Mouse (Mus musculus): ENCODE data around the gene Chd9. TPM values are rescaled to one million over a fixed set of nuclear protein-coding genes. Genes with fewer than 3 reads are reported as not detected.

Gene Chd9
- polyA plus RNA-seq, 1 experiment from 2014 or later, result 52.0 TPM

GRCm38 (mm10) chr8:91089601-91090000 lies 261.4 kb downstream of the Chd9 start:
- Histone ChIP-seq H3K36me3 (ENCODE audit: control insufficient read depth, insufficient read depth, low read length) (no peaks in the 10 kb centered on the region), H3K4me2 (ENCODE audit: low read depth, low read length, severe bottlenecking) (no peak overlapping the region)

GRCm38 (mm10) chr8:91094135-91094534 lies 266.0 kb downstream of the Chd9 start:
- H3K4me1 ChIP-seq (replicated peaks; ENCODE audit: control insufficient read depth, insufficient read depth, low read length), result no peaks in the 10 kb centered on the region
- no peaks in the 10 kb centered on the region for H3K36me3 ChIP-seq (ENCODE audit: control insufficient read depth, insufficient read depth, low read length)
- H3K27ac ChIP-seq (ENCODE audit: low read depth, low read length), result no peak overlapping the region
- H3K4me2 ChIP-seq (ENCODE audit: low read depth, low read length, severe bottlenecking), result no peak overlapping the region
- no peaks in the 10 kb centered on the region for H3K9me3 ChIP-seq (ENCODE audit: control insufficient read depth, low read length)
- H3K9ac ChIP-seq (ENCODE audit: low read length), result no peak overlapping the region
- no peak overlapping the region for H3K4me3 ChIP-seq (ENCODE audit: low read depth, low read length)
- H3K27me3 ChIP-seq (ENCODE audit: control insufficient read depth, insufficient read depth, low read length), result no peaks in the 10 kb centered on the region
- ATAC-seq (replicated peaks; ENCODE audit: low FRiP score) (no peak), DNase-seq (ENCODE audit: low spot score) (no peak)
- WGBS, result 95% methylated on average over 5 of the region's 5 CpGs

More at GRCm38 (mm10) chr8:91089601-91090000, 261.4 kb downstream of the Chd9 start:
- Histone ChIP-seq H3K4me1 (replicated peaks; ENCODE audit: control insufficient read depth, insufficient read depth, low read length) (no peaks in the 10 kb centered on the region), H3K9ac (ENCODE audit: low read length) (no peak overlapping the region), H3K27me3 (ENCODE audit: control insufficient read depth, insufficient read depth, low read length) (no peaks in the 10 kb centered on the region), H3K4me3 (ENCODE audit: low read depth, low read length) (no peak overlapping the region), H3K9me3 (ENCODE audit: control insufficient read depth, low read length) (no peaks in the 10 kb centered on the region), H3K27ac (ENCODE audit: low read depth, low read length) (no peak overlapping the region)
- no peak for DNase-seq (ENCODE audit: low spot score)
- 91% methylated on average over 2 of the region's 2 CpGs for WGBS
- ATAC-seq (replicated peaks; ENCODE audit: low FRiP score), result no peak

GRCm38 (mm10) chr8:91098106-91098505 lies 270.0 kb downstream of the Chd9 start:
- H3K27me3 ChIP-seq (ENCODE audit: control insufficient read depth, insufficient read depth, low read length), result no peaks in the 10 kb centered on the region
- no peak overlapping the region for H3K4me3 ChIP-seq (ENCODE audit: low read depth, low read length)
- no peak overlapping the region for H3K4me2 ChIP-seq (ENCODE audit: low read depth, low read length, severe bottlenecking)
- no peaks in the 10 kb centered on the region for H3K9me3 ChIP-seq (ENCODE audit: control insufficient read depth, low read length)
- no peak overlapping the region for H3K9ac ChIP-seq (ENCODE audit: low read length)
- DNase-seq (ENCODE audit: low spot score) (no peak), ATAC-seq (replicated peaks; ENCODE audit: low FRiP score) (no peak)
- H3K4me1 ChIP-seq (replicated peaks; ENCODE audit: control insufficient read depth, insufficient read depth, low read length), result no peaks in the 10 kb centered on the region
- WGBS, result 91% methylated on average over 6 of the region's 6 CpGs
- H3K36me3 ChIP-seq (ENCODE audit: control insufficient read depth, insufficient read depth, low read length), result no peaks in the 10 kb centered on the region
- H3K27ac ChIP-seq (ENCODE audit: low read depth, low read length), result no peak overlapping the region

Small RNA genes within 50 kb of the gene (microRNA-seq; reads per million reads assigned to microRNA genes)
- gene Gm44382 (ENCODE audit: insufficient number of aligned reads), result not detected

Other genes with a start within 250 kb of the Chd9 start
- gene Gm19935, start 11.0 kb upstream of the Chd9 start, polyA plus RNA-seq (2014; fragmentation: Nextera tagmentation; extraction: Ambion mirVana), result not detected in 2 replicates
- gene Rbl2, start 241.7 kb downstream of the Chd9 start, polyA plus RNA-seq (2014; fragmentation: Nextera tagmentation; extraction: Ambion mirVana), result 16.3 and 18.4 TPM in 2 replicates